Mouse (Mus musculus): ENCODE data around the gene Rhov. TPM values are rescaled to one million over a fixed set of nuclear protein-coding genes. Genes with fewer than 3 reads are reported as not detected.

Gene Rhov
- polyA plus RNA-seq, 1 experiment, result 0.35 TPM

DNA sequence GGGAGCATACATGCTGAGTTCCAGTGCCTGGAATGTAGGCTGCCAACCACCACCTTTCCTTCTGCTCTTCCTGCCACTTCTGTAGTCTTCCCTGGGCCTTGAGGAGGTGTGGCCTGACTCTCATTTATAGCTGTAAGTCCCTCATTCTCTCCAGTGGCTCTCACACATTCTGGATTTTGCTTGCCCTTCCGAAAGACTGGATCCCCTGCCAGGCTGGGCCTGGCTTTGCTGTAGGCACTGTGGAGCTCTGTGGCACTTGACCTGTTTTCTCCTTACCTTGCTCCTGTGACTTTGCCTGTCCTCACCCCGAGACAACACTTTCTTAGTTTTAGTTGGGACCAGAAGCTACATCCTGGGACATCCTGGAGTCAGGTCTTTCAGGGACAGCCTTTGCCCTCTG is 27.8 kb upstream of the Rhov start:
- H3K36me3 ChIP-seq (ENCODE audit: control insufficient read depth, insufficient read depth), result peaks cover 7% of the 10 kb centered on the region
- H3K27me3 ChIP-seq (ENCODE audit: control insufficient read depth, insufficient read depth, insufficient read length), result no peaks in the 10 kb centered on the region
- peaks cover 7% of the 10 kb centered on the region for H3K79me2 ChIP-seq (ENCODE audit: control insufficient read depth, insufficient read depth)
- no peak overlapping the region for H3K4me3 ChIP-seq
- H3K4me2 ChIP-seq (ENCODE audit: low read depth), result no peak overlapping the region
- H3ac ChIP-seq (ENCODE audit: control insufficient read depth, insufficient read length), result no peak overlapping the region
- no peak for TF ChIP-seq CEBPB (IDR thresholded peaks at IDR 0.05; ENCODE audit: insufficient read depth, poor library complexity, severe bottlenecking)
- no peak for TF ChIP-seq POLR2AphosphoS2 (IDR thresholded peaks at IDR 0.05; ENCODE audit: insufficient read length, low read depth)
- no peak for TF ChIP-seq TCF12 (IDR thresholded peaks at IDR 0.05; ENCODE audit: insufficient read depth, poor library complexity, severe bottlenecking)
- no peak for TF ChIP-seq MYOD1 (IDR thresholded peaks at IDR 0.05; ENCODE audit: control insufficient read depth in 1 of 3, insufficient read length in 2 of 3, low read depth in 2 of 3)
- TF ChIP-seq REST (IDR thresholded peaks at IDR 0.05; ENCODE audit: insufficient read depth, insufficient read length), result no peak
- TF ChIP-seq SRF (IDR thresholded peaks at IDR 0.05; ENCODE audit: control insufficient read depth, insufficient read length, low read depth), result no peak
- TF ChIP-seq E2F4 (IDR thresholded peaks at IDR 0.05; ENCODE audit: insufficient read depth), result no peak
- no peak for TF ChIP-seq USF1 (IDR thresholded peaks at IDR 0.05; ENCODE audit: low read depth)
- TF ChIP-seq TCF3 (IDR thresholded peaks at IDR 0.05; ENCODE audit: insufficient read length, low read depth), result no peak
- TF ChIP-seq MYOG (IDR thresholded peaks at IDR 0.05; ENCODE audit: control insufficient read depth in 1 of 3, insufficient read depth in 1 of 3, insufficient read length in 2 of 3, low read depth in 2 of 3), result no peak
- TF ChIP-seq POLR2A (IDR thresholded peaks at IDR 0.05; ENCODE audit: insufficient read length, low read depth), result no peak
- TF ChIP-seq MAX (IDR thresholded peaks at IDR 0.05; ENCODE audit: low read depth), result no peak

DNA sequence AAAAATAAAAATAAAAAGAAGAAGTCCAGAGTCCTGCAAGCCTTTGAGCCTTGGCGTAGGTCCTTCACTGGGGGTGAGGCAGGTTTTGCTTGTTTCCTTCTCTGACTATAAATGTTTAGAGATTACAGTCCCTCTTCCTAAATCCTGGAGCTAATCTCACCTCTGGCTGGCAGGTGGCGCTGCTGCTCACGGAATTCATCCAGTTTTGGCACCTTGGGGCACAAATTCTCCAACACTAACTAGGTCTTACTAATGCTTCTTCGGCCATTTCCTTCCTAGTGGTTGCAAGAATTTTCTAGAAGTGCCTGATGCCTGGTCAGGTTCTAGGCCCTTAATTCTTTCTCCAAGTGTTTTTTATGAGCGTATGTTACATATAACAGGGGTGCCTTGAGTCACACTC is 27.3 kb upstream of the Rhov start:
- H3K36me3 ChIP-seq (ENCODE audit: control insufficient read depth, insufficient read depth), result peaks cover 7% of the 10 kb centered on the region
- no peak overlapping the region for H3K4me3 ChIP-seq
- no peaks in the 10 kb centered on the region for H3K27me3 ChIP-seq (ENCODE audit: control insufficient read depth, insufficient read depth, insufficient read length)
- no peak overlapping the region for H3ac ChIP-seq (ENCODE audit: control insufficient read depth, insufficient read length)
- H3K4me2 ChIP-seq (ENCODE audit: low read depth), result no peak overlapping the region
- TF ChIP-seq USF1 (IDR thresholded peaks at IDR 0.05; ENCODE audit: low read depth) (no peak), MYOD1 (IDR thresholded peaks at IDR 0.05; ENCODE audit: control insufficient read depth in 1 of 3, insufficient read length in 2 of 3, low read depth in 2 of 3) (no peak), POLR2A (IDR thresholded peaks at IDR 0.05; ENCODE audit: insufficient read length, low read depth) (no peak), CEBPB (IDR thresholded peaks at IDR 0.05; ENCODE audit: insufficient read depth, poor library complexity, severe bottlenecking) (no peak), REST (IDR thresholded peaks at IDR 0.05; ENCODE audit: insufficient read depth, insufficient read length) (no peak), E2F4 (IDR thresholded peaks at IDR 0.05; ENCODE audit: insufficient read depth) (no peak), POLR2AphosphoS2 (IDR thresholded peaks at IDR 0.05; ENCODE audit: insufficient read length, low read depth) (no peak), TCF12 (IDR thresholded peaks at IDR 0.05; ENCODE audit: insufficient read depth, poor library complexity, severe bottlenecking) (no peak), MYOG (IDR thresholded peaks at IDR 0.05; ENCODE audit: control insufficient read depth in 1 of 3, insufficient read depth in 1 of 3, insufficient read length in 2 of 3, low read depth in 2 of 3) (no peak), MAX (IDR thresholded peaks at IDR 0.05; ENCODE audit: low read depth) (no peak), TCF3 (IDR thresholded peaks at IDR 0.05; ENCODE audit: insufficient read length, low read depth) (no peak), SRF (IDR thresholded peaks at IDR 0.05; ENCODE audit: control insufficient read depth, insufficient read length, low read depth) (no peak)
- H3K79me2 ChIP-seq (ENCODE audit: control insufficient read depth, insufficient read depth), result peaks cover 7% of the 10 kb centered on the region

DNA sequence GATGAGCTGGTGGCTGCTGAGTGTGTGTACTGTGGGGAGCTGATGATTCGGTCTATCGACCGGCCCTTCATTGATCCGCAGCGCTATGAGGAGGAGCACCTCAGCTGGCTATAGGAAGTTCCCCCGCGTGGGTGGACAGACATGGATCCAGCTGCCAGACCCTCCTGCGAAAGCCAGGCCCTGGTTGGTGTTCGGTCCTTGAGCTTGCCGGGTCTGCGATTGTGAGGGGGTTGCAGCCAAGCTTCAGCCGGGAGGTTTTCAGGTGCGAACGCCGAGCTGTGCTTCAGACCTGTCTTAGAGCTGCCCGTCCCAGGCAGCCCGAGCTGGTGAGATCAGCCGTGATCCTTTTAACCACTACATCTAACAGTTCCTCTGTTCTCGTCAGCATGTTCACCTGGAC is 26.4 kb upstream of the Rhov start:
- Histone ChIP-seq H3K79me2 (ENCODE audit: control insufficient read depth, insufficient read depth) (peaks cover 7% of the 10 kb centered on the region), H3ac (ENCODE audit: control insufficient read depth, insufficient read length) (no peak overlapping the region), H3K4me2 (ENCODE audit: low read depth) (no peak overlapping the region), H3K27me3 (ENCODE audit: control insufficient read depth, insufficient read depth, insufficient read length) (no peaks in the 10 kb centered on the region), H3K4me3 (no peak overlapping the region), H3K36me3 (ENCODE audit: control insufficient read depth, insufficient read depth) (peaks cover 7% of the 10 kb centered on the region)
- TF ChIP-seq TCF12 (IDR thresholded peaks at IDR 0.05; ENCODE audit: insufficient read depth, poor library complexity, severe bottlenecking) (no peak), E2F4 (IDR thresholded peaks at IDR 0.05; ENCODE audit: insufficient read depth) (no peak), MAX (IDR thresholded peaks at IDR 0.05; ENCODE audit: low read depth) (no peak), CEBPB (IDR thresholded peaks at IDR 0.05; ENCODE audit: insufficient read depth, poor library complexity, severe bottlenecking) (no peak), POLR2A (IDR thresholded peaks at IDR 0.05; ENCODE audit: insufficient read length, low read depth) (no peak), POLR2AphosphoS2 (IDR thresholded peaks at IDR 0.05; ENCODE audit: insufficient read length, low read depth) (no peak), MYOG (IDR thresholded peaks at IDR 0.05; ENCODE audit: control insufficient read depth in 1 of 3, insufficient read depth in 1 of 3, insufficient read length in 2 of 3, low read depth in 2 of 3) (no peak), USF1 (IDR thresholded peaks at IDR 0.05; ENCODE audit: low read depth) (no peak), TCF3 (IDR thresholded peaks at IDR 0.05; ENCODE audit: insufficient read length, low read depth) (no peak), MYOD1 (IDR thresholded peaks at IDR 0.05; ENCODE audit: control insufficient read depth in 1 of 3, insufficient read length in 2 of 3, low read depth in 2 of 3) (no peak), REST (IDR thresholded peaks at IDR 0.05; ENCODE audit: insufficient read depth, insufficient read length) (no peak), SRF (IDR thresholded peaks at IDR 0.05; ENCODE audit: control insufficient read depth, insufficient read length, low read depth) (no peak)

DNA sequence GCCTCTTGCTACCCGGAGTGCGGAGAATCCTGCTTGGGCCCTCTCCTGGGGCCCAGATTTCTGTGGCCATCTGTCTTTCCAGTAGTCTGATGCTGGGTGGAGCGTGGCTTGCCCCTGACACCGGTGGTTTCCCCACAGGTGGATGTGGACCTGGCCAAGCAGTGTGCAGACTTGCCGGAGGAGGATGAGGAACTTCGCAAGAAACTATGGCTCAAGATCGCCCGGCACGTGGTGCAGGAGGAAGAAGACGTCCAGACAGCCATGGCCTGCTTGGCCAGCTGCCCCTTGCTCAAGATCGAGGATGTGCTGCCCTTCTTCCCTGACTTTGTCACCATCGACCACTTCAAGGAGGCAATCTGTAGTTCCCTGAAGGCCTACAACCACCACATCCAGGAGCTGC is 25.7 kb upstream of the Rhov start:
- TF ChIP-seq MYOG (IDR thresholded peaks at IDR 0.05; ENCODE audit: control insufficient read depth in 1 of 3, insufficient read depth in 1 of 3, insufficient read length in 2 of 3, low read depth in 2 of 3) (no peak), TCF3 (IDR thresholded peaks at IDR 0.05; ENCODE audit: insufficient read length, low read depth) (no peak), E2F4 (IDR thresholded peaks at IDR 0.05; ENCODE audit: insufficient read depth) (no peak), MYOD1 (IDR thresholded peaks at IDR 0.05; ENCODE audit: control insufficient read depth in 1 of 3, insufficient read length in 2 of 3, low read depth in 2 of 3) (no peak), TCF12 (IDR thresholded peaks at IDR 0.05; ENCODE audit: insufficient read depth, poor library complexity, severe bottlenecking) (no peak), USF1 (IDR thresholded peaks at IDR 0.05; ENCODE audit: low read depth) (no peak), SRF (IDR thresholded peaks at IDR 0.05; ENCODE audit: control insufficient read depth, insufficient read length, low read depth) (no peak), REST (IDR thresholded peaks at IDR 0.05; ENCODE audit: insufficient read depth, insufficient read length) (no peak), POLR2AphosphoS2 (IDR thresholded peaks at IDR 0.05; ENCODE audit: insufficient read length, low read depth) (no peak), CEBPB (IDR thresholded peaks at IDR 0.05; ENCODE audit: insufficient read depth, poor library complexity, severe bottlenecking) (no peak), POLR2A (IDR thresholded peaks at IDR 0.05; ENCODE audit: insufficient read length, low read depth) (no peak), MAX (IDR thresholded peaks at IDR 0.05; ENCODE audit: low read depth) (no peak)
- no peak overlapping the region for H3K4me2 ChIP-seq (ENCODE audit: low read depth)
- peaks cover 7% of the 10 kb centered on the region for H3K79me2 ChIP-seq (ENCODE audit: control insufficient read depth, insufficient read depth)
- H3K27me3 ChIP-seq (ENCODE audit: control insufficient read depth, insufficient read depth, insufficient read length), result no peaks in the 10 kb centered on the region
- H3K4me3 ChIP-seq, result no peak overlapping the region
- no peak overlapping the region for H3ac ChIP-seq (ENCODE audit: control insufficient read depth, insufficient read length)
- peaks cover 7% of the 10 kb centered on the region for H3K36me3 ChIP-seq (ENCODE audit: control insufficient read depth, insufficient read depth)
